Mouse (Mus musculus) E14TG2a.4 (cell line): ENCODE measurements at regions not wholly inside any gene's neighbourhood (a gene's known extent, or its start where the extent isn't known, plus 50 kb on each side); places are given as distances from the start of the nearest gene placed in this dataset.

Experiments
- H3K27me3 ChIP-seq: 2 replicates; pipeline ENCODE4 v1.6.1; 2014; ENCODE audit warnings: low read length, control low read depth; ENCODE audit not compliant: insufficient read depth
- H3K36me3 ChIP-seq: 2 replicates; pipeline ENCODE4 v1.6.1; 2014; ENCODE audit warnings: low read length, control low read depth; ENCODE audit not compliant: insufficient read depth
- H3K4me1 ChIP-seq: replicated peaks from 2 replicates; pipeline ENCODE4 v1.6.1; 2014; ENCODE audit warnings: low read depth, low read length, control low read depth
- H3K4me3 ChIP-seq: replicated peaks from 2 replicates; pipeline ENCODE4 v1.5.1; 2014; ENCODE audit warnings: mild to moderate bottlenecking, low read length
- H3K9me3 ChIP-seq: 2 replicates; pipeline ENCODE4 v1.6.1; 2014; ENCODE audit warnings: low read length, control low read depth
- CTCF ChIP-seq: conservative IDR thresholded peaks from 2 replicates; pipeline ENCODE4 v1.5.1; 2014; ENCODE audit warnings: low read length
- NANOG ChIP-seq: IDR thresholded peaks from 2 replicates; pipeline ENCODE4 v1.6.1; 2014; ENCODE audit warnings: borderline replicate concordance, low read length, mixed read lengths
- POU5F1 ChIP-seq: IDR thresholded peaks from 2 replicates; pipeline ENCODE4 v1.6.1; 2014; ENCODE audit warnings: low read length, borderline replicate concordance

DNA sequence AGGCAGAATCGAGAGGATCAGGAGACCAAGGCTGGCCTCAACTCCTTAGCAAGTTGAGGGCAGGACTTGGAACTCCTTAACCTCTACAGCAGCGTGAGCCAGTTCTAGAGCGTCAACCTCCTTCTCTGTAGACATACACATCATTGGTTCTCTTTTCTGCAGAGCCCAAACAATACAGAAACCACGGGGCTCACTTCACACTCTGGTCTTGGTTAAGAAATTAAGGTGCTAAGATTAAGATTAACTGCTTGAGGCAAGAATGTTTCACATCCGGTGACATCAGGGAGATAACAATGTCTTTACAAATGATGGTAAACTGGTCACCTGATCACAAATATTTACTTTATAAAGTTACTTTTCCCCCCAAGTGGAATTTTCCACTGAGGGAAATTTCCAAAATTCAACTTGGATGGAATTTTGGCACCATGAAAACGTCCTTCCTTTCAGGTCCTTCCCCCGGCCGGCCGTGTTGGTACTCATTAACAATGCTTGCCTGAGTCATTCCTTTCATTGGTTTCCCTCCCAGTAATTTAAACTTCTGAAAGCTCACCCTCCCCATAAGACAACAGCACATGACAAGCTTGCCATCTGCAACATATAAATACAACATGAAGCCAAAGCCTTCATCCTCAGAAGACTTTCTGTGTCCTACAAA is 77.3 kb upstream of the Kdm7a start:
- Histone ChIP-seq H3K27me3 (no peaks in the 10 kb centered on the region), H3K9me3 (no peaks in the 10 kb centered on the region), H3K4me1 (peaks cover 37% of the 10 kb centered on the region), H3K4me3 (no peak overlapping the region), H3K36me3 (peaks cover 4% of the 10 kb centered on the region; the same call in 1 of the 2 replicates)
- TF ChIP-seq POU5F1 (no peak), CTCF (no peak), NANOG (no peak)

DNA sequence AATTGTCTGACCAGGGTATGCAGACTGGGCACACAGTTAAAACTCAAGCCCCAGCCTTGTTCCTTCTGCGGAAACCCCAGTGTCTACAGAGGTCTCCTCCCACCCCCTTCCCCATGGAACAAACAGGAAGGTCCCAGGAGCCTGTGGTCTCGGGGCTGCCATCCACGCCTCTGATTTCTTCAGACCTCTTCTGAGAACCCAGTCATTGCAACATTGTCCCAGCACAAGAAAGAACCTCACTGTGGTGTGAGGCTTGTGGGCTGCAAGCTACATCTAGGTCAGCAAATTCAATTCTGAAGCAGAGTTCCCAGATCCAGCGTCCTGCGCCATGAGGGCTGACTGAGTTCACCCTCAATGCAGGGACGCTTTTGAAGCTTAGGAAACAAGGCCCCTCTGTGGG is 71.7 kb upstream of the Kdm7a start:
- Histone ChIP-seq H3K9me3 (no peaks in the 10 kb centered on the region), H3K36me3 (no peaks in the 10 kb centered on the region), H3K27me3 (no peaks in the 10 kb centered on the region), H3K4me1 (peaks cover 28% of the 10 kb centered on the region), H3K4me3 (no peak overlapping the region)
- TF ChIP-seq CTCF (no peak), POU5F1 (no peak), NANOG (no peak)

- Histone ChIP-seq H3K4me3 (no peak overlapping the region), H3K9me3 (no peaks in the 10 kb centered on the region)
- TF ChIP-seq NANOG (no peak), CTCF (no peak), POU5F1 (no peak)
Measured at GRCm38 (mm10) chr6:39274774-39275502, 68.3 kb upstream of the Kdm7a start.

DNA sequence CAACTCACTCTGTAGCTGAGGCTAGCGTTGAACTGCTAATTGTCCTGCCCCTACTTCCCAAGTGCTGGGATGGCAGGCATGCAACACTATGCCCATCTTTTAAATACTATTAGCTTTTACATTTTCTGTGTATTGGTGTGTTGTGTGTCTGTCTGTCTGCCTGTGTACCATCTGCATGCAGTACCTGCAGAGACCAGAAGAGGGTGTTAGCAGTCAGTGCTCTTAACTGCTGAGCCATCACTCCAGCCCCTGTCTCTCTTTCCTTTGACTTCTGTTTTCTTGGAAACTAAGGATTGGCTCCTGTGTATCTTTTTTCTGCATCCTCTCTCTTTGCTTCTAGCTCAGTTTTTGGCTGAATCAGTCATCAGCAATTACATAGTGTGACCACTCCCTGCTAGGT is 66.8 kb upstream of the Kdm7a start:
- TF ChIP-seq CTCF: peak; percentile 88
- no peak for TF ChIP-seq NANOG
- TF ChIP-seq POU5F1: no peak
- H3K36me3 ChIP-seq: no peaks in the 10 kb centered on the region
- no peak overlapping the region for H3K4me3 ChIP-seq
- peaks cover 45% of the 10 kb centered on the region for H3K4me1 ChIP-seq
- H3K9me3 ChIP-seq: no peaks in the 10 kb centered on the region
- H3K27me3 ChIP-seq: no peaks in the 10 kb centered on the region

More at GRCm38 (mm10) chr6:39274774-39275502, 68.3 kb upstream of the Kdm7a start:
- no peaks in the 10 kb centered on the region for H3K36me3 ChIP-seq
- peaks cover 34% of the 10 kb centered on the region for H3K4me1 ChIP-seq
- no peaks in the 10 kb centered on the region for H3K27me3 ChIP-seq

DNA sequence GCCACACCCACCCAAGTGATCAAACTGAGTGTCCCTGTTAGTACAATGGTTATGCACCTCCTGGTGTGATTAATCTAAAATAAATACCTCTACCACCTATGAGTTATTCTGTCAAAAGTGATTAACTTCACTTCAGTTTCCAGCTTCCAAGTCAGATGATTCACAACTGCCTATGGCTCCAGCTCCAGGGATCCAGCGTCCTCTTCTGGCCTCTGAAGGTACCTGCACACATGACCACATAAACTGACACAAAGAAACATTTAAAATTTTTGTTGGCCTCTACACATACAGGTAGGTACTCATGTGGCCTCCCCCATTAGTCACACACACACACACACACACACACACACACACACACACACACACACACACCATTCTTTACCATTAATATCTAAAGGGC is 63.9 kb upstream of the Kdm7a start:
- Histone ChIP-seq H3K9me3 (no peaks in the 10 kb centered on the region), H3K4me3 (no peak overlapping the region), H3K27me3 (no peaks in the 10 kb centered on the region), H3K36me3 (no peaks in the 10 kb centered on the region), H3K4me1 (peaks cover 42% of the 10 kb centered on the region)
- peak; percentile 38 for TF ChIP-seq CTCF
- no peak for TF ChIP-seq NANOG

DNA sequence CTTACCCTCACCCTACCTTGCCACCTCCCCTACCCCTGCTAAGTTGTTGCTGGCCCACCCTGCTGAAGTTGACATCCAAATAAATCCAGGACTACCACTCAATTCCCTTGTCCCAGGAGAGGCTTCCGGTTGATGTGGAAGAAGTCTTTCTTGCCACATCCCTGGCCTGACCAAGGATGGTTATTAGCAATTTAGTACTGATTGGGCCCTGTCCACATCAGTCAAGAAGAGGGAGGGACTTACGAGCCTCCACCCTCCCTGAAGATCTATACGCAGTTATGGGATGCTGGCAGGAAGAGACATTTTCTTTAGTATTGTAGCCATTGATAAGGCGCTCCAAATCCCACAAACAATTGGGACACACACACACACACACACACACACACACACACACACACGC is 63.1 kb upstream of the Kdm7a start:
- Histone ChIP-seq H3K36me3 (no peaks in the 10 kb centered on the region), H3K9me3 (no peaks in the 10 kb centered on the region), H3K27me3 (no peaks in the 10 kb centered on the region), H3K4me1 (peaks cover 49% of the 10 kb centered on the region), H3K4me3 (peak overlapping the region; percentile 55)
- TF ChIP-seq NANOG (no peak), CTCF (no peak), POU5F1 (no peak)

DNA sequence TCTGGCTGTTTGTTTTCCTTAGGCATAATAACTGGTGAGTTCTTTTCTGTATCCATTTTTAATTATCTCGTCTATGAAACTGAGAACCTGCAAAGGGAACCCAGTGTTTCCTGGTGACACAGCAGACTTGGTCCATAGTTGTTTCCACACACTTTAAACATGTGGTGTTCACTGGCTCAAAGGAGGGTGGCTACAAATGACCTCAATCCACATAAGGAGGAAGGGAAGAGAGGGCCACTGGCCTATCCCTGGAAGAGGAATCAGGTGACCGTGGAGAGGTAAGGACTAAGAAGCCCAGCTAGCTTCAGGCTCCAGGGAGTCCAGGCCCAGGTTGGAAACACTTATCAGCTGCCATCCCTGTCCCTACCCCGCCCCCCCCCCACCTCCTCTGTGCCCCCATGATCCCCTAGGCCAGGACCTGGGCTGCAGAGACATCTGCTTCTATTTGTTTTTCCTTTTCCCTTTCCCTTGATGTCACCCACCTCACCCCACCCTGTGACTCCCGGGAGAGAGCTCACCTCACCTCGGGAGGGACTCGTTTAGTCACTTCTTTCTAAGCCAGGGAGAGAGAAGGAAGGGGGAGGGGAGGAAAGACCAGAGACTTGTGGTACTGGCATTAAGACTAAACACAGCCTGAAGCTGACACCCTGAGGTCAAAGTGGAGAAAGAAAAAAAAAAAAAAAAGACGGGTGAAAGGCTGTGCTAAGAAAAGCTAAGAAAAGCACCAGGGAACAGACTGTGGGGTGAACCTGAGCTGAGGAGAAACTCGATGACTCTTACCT is 62.2 kb upstream of the Kdm7a start:
- Histone ChIP-seq H3K9me3 (no peaks in the 10 kb centered on the region), H3K4me1 (peaks cover 58% of the 10 kb centered on the region), H3K4me3 (peak overlapping the region; percentile 55; the same call in 1 of the 2 replicates), H3K27me3 (no peaks in the 10 kb centered on the region), H3K36me3 (no peaks in the 10 kb centered on the region)
- TF ChIP-seq POU5F1: no peak
- TF ChIP-seq CTCF: no peak
- TF ChIP-seq NANOG: no peak

DNA sequence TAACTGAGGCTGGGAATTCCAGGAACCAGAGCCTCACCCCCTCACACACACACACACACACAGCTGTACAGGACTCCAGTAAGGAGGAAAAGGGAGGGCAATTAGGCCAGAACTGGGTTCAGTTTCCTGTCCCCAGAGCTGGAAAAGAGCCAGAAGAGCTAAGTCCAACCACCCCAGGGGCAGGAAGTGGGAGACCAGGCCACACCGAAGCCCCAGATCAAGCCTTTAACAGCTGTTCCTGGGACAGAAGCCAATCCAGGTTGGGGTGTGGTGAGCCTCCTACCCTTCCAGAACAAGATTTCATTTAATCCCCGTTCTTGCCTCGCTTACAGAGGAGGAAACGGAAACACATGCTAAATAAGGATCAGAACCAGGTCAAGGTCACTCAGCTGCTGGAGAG is 58.1 kb upstream of the Kdm7a start:
- 0 out of 2 replicates have a peak, but pooled peaks cover 5% of the 10 kb centered on the region for H3K27me3 ChIP-seq
- no peaks in the 10 kb centered on the region for H3K9me3 ChIP-seq
- peaks cover 71% of the 10 kb centered on the region for H3K4me1 ChIP-seq
- TF ChIP-seq NANOG (no peak), CTCF (no peak)
- H3K36me3 ChIP-seq: no peaks in the 10 kb centered on the region
- no peak overlapping the region for H3K4me3 ChIP-seq
